Mouse (Mus musculus) T-helper 17 cell (primary cell): ENCODE measurements around the gene Vtn.

Source experiments
- in situ Hi-C, 2 experiments: fragments of 300-600 bp; cut with MboI, MseI; formaldehyde crosslinking; loops; 1 replicate in 1 of 2; 2 replicates in 1 of 2; pipeline ENCODE4 v1.15.1; 2025; ENCODE audit warnings: high pct_unique_total_duplicates in 2 of 2

Vtn gene

DNA sequence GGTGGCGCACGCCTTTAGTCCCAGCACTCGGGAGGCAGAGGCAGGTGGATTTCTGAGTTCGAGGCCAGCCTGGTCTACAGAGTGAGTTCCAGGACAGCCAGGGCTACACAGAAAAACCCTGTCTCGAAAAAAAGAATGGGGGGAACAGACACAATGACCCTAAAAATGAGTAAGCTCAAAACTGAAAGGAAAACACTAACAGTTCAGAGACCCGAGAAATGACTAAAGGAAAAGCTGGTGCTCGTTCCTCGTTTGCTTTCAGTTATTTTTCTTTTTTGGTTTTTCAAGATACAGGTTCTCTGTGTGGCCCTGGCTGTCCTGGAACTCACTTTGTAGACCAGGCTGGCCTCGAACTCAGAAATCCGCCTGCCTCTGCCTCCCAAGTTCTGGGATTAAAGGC lies 32.6 kb downstream of the Vtn start:
- in situ Hi-C loops = loop anchor here (10.0 kb wide), 2 partner anchors 1037 to 1553 kb away; partner anchors contain the start of genes Atad5 (in 1 of the 2), Crlf3 (in 1 of the 2) and Git1 (in 1 of the 2)

DNA sequence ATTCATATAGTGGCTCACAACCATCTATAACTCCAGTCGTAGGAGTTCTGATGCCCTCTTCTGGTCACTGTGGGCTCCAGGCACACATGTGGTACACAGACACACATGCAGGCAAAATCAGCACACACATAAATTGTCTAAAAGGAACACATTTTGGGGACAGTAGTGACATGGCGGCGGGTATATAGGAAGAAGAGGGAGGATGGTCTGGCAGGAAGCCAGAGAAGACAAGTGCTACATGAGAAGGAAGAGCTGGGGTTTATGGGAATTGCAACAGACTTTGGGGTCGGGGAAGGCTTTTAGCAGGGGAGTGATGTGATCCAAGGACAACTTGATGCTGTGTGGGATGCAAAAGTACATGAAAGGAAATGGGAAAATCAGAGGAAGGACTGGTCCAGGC lies 35.6 kb downstream of the Vtn start:
- in situ Hi-C loops = loop anchor here (10.0 kb wide), 2 partner anchors 1040 to 1550 kb away; partner anchors contain the start of genes Atad5 (in 1 of the 2), Crlf3 (in 1 of the 2) and Git1 (in 1 of the 2)

DNA sequence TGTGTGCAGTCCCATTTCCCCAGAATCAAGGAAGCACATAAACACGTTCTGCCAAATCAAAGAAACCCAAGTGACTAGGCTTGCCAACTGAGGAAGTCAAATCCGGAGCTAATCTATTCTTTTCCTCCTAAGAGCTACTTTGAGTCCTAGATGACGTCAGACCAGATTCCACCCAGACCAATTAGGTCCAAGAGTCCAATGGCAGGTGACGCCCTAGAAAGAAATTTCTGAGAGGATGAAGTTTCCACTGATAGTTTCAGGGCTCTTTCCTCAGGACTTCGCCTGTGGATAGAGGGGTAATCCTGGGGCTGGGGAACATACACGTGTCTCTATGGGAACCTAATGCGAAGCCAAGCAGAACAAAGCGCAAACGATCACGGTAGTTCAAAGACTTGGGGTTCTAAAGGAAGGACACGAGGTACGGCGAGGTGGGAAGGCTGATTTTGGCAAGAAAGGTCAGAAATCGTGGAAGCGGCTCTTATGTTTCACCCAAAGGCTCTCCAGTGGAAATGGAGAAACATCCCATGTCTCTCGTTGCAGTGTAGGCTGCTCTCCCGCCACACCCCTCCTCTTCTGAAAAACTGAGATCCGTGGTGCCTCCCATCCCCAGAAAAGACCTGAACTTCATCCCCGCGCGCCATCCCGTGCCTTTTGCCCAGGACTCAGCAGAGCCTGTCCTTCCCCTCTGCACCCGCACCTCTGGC lies 36.6 kb downstream of the Vtn start:
- in situ Hi-C loops = loop anchor here (10.0 kb wide), 2 partner anchors 1041 to 1549 kb away; partner anchors contain the start of genes Atad5 (in 1 of the 2), Crlf3 (in 1 of the 2) and Git1 (in 1 of the 2)

DNA sequence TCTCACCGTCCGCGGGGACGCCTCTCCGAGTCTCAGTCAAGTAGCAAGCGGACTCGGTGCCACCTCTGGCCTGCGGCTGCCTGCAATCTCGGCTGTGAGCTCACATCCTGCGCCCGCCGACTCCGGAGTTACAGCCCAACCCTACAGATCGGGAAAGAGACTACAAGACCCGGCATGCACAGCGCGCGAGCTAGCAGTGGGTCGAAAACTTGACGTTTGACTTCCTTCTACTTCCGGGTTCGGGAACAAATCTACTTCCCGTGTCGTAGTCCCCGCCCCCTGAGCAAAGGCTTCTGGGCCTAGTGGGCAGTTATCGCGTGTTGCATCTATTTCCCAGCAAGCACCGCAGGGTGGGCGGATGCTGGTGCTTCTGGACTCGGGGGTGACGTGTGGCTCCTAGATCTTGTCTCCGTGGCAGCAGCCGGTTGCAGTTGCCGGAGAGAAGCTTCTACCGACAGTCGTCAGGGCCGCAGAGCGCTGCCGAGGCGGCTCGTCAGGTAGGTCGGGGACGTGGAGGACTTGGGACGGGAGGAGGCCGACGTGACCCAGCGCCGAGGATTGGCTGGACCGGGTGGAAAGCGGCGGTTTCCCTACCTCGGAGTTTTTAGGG lies 37.3 kb downstream of the Vtn start, which contains the start of the genes Tnfaip1 and Ift20:
Gene Tnfaip1, minus strand, starts transcription at position 253 of the 610 bp plus-strand sequence.
Gene Ift20, plus strand, starts transcription at position 282 of the 610 bp plus-strand sequence.
- in situ Hi-C loops = loop anchor here (10.0 kb wide), 2 partner anchors 1041 to 1549 kb away; partner anchors contain the start of genes Atad5 (in 1 of the 2), Crlf3 (in 1 of the 2) and Git1 (in 1 of the 2)

DNA sequence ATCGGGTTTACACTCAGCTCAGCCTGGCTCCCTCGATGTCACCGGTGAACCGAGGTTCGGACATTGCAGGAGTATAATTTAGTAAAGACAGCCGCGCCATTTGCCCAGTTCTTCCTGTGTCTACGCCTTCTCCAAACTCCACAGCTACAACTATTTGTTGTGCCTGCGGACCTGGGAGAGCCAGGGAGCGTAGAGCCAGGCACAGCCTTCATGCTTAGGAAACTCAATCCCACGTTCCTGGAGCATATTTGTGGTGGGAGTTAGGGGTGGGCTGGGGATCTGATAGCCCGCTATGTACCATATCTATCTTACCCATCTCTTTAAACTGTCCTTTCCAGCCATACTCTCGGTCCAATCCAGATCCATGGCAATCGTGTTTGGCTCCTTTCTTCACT lies 37.8 kb downstream of the Vtn start:
- in situ Hi-C loops = loop anchor here (10.0 kb wide), 2 partner anchors 1042 to 1548 kb away; partner anchors contain the start of genes Atad5 (in 1 of the 2), Crlf3 (in 1 of the 2) and Git1 (in 1 of the 2)

DNA sequence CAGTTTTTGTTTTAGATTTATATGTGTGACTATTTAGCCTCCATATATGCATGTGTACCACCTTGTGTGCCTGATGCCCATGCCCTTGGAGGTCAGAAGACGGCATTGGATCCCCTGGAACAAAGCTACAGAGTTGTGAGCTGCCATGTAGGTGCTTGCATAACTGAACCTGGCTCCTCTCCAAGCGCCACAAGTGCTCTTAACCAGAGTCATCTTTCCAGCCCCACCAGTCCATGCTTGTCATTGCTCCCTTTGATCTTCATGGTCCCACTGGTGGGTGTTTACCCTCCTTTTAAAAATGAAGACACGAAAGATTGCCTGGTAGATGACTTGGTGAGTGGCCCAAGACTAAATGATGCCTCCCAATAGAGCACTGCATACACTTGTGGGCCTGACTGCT lies 41.5 kb downstream of the Vtn start:
- in situ Hi-C loops = no loop called here

DNA sequence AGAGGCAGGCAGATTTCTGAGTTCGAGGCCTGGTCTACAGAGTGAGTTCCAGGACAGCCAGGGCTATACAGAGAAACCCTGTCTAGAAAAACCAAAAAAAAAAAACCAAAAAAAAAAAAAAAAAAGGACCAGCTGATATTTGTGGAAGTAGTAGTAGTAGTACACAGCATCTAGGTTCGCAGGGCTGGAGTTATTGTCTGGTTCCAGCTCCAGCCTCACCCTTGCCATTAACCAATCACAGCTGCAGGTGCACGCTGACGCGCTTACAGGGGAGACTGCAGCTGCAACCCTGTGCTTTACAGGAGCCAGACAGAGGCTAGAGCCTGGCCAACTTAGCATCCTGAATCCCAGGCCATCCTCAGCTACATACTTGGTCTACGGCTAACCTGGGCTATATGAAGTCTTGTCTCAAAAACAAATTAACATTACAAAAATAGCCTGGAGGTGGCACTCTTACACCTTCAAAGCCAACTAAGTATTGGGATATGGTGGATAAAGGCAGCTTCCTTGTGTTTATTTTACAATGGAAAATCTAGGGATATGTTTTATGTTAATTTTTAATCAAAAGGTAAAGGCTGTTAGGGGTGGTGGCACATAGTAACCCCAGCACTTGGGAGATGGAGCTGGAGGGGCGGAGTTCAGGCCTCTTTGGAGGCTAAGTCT lies 45.7 kb downstream of the Vtn start:
- in situ Hi-C loops = no loop called here

DNA sequence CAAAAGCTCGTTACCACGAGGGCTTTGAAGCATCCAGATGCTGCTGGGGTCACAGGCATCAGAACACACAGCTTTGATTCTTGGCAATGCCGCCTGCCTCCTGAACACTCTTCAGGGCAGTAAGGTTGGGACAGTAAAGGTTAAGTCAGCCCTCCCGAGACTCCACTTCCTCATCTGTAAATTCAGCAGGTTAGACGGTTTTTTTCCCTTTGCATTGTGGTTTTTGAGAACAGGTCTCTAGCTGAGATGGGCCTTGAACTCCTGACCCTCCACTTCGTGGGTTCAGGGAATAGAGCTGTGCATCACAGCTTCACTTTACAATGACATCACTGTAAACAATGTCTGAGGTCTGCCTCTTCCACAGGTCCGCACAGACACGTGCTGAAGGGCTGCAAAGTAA lies 46.3 kb downstream of the Vtn start:
- in situ Hi-C loops = no loop called here

DNA sequence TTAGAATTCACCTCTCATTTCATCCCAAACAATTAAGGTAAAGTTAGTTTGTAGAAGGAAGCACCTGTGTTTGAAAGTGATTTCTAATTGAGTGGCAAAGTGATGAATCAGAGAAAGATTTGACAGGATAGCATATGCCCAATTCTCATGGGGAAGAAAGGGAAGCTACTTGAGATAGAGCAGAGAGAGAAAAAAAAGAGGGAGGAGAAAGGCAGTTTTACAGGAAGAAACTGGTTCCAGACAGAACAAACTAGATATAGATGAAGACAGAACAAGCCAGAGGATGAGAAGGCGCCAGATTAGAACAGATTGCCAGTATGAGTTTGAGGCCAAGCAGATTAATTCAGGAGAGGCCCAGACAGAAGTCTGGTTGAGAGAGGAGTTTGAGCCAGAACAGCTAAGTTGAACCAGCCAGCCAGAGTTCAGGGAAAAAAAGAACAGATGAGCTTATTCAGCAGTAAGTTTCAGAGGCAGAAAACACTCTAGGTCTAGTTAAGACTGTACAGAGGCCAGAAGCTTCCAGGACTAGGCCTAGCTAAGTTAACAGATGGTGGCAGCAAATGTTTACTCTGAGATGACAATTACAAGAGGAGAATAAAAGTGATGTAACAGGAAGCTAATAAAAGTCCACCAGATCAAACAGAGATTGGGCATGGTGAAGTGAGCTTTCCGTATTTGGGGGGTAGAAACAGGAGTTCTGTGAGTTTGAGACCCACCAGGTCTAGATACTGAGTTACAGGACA lies 49.0 kb downstream of the Vtn start:
- in situ Hi-C loops = no loop called here

DNA sequence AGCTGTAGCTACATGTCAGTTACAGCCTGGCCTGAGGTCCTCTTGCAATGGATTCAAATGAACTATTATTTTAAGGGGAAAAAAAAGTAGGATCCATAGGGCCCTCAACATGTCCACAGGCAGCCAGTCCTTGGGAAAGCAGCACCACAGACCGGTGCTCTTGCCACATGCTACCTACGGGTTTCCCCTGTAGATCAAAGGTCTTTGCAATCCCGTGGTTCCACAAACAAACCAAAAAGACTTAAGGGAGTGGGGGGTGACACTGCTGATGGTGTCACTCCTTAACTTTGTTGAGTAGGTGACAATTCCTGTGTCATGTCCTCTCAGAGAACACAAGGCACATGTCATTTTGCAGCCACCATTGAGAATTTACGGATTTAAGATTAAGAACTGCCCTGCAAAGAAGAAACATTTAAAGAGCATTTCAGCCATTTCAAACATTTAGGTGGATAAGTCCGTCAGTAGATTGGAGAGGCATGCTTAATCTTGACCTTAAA lies 50.6 kb downstream of the Vtn start:
- in situ Hi-C loops = no loop called here

DNA sequence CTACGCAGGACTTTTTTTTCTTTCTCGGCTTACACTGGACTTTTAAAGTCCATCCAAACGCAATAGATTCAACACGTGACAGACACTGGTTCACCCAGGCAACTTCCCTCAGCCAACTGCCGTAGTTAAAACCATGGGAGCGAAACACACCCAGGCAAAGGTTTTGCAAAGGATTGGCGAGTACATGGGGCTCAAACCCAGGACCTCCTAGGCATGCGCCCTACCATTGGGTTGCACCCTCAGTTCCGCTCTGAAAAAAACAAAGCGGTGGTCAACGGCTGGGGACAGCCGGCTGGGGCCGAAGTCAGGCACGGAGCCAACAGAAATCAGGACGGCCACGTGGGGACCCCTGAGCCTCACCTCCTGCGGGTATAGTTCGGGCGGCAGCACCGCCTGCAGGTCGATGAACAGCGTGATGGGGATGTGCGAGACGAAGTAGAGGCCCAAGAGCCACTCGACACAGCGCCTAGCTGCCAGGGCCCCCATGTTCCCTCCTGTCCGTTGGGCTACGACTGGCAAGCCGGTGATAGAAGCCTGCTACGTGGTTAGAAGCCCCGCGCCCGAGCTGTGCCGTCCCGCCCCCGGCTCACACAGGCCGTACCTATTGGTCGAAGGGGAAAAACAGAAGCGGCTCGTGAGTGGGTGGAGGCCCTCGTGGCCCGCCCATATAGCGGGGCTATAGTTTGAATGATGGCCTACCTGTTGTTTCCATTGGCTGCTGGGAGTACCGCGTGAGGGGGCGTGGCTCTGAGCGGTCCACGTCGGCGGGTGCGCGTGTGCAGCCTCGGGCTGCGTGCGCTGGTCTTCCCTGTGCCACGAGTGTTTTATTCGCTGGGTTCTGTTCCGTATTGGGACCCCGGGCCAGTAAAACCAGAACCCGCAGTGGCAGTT lies 51.5 kb downstream of the Vtn start, which contains the start of gene Tmem97:
Gene Tmem97, minus strand, starts transcription at position 610 of the 891 bp plus-strand sequence.
- in situ Hi-C loops = no loop called here

DNA sequence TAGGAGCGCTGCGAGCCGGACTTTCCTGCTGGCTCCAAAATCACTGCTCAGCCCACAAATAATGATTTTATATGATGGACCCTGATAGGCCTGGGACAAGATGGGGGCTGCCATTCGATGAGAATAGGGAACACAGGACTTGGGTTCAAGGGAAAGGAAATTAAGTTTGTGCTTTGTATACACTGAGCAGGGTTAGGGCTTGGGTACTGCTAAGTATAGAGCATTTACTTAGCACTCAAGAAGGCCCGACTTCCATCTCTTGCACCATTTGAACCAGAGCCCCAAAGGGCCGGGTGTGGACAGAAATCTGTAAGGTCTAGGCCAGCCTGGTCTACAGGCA lies 52.1 kb downstream of the Vtn start:
- in situ Hi-C loops = no loop called here
